Mouse (Mus musculus) kidney, embryonic 14.5 days (tissue): ENCODE measurements around the gene Sept9. TPM values are rescaled to one million over a fixed set of nuclear protein-coding genes. Genes with fewer than 3 reads are reported as not detected.
A peak's percentile ranks its signal among the peaks of the same experiment; 100 is the strongest.

Source experiments
- ATAC-seq: fragments of 200-750 bp; cut with Nextera tagmentation; 2 replicates; pipeline ENCODE4 v1.8.0; 2017; ENCODE audit warnings: moderate number of reproducible peaks, mild to moderate bottlenecking, moderate TSS enrichment, moderate library complexity; ENCODE audit not compliant: low FRiP score, low TSS enrichment
- H3K27ac ChIP-seq: fragments of 300-500 bp; sonication (generic); 2 replicates; pipeline ENCODE4 v1.5.1; 2014; ENCODE audit warnings: low read depth, mild to moderate bottlenecking, low read length, moderate library complexity, mixed read lengths
- H3K27me3 ChIP-seq: fragments of 300-500 bp; sonication (generic); 2 replicates; pipeline ENCODE4 v1.6.1; 2014; ENCODE audit warnings: mild to moderate bottlenecking, low read length; ENCODE audit not compliant: control insufficient read depth, insufficient read depth
- H3K36me3 ChIP-seq: fragments of 300-500 bp; sonication (generic); 2 replicates; pipeline ENCODE4 v1.6.1; 2014; ENCODE audit warnings: low read length, mixed read lengths; ENCODE audit not compliant: control insufficient read depth, insufficient read depth
- H3K4me1 ChIP-seq: fragments of 300-500 bp; sonication (generic); 2 replicates; pipeline ENCODE4 v1.6.1; 2014; ENCODE audit warnings: low read length, mixed read lengths; ENCODE audit not compliant: control insufficient read depth, insufficient read depth
- H3K4me2 ChIP-seq: fragments of 300-500 bp; sonication (generic); replicated peaks from 2 replicates; pipeline ENCODE4 v1.6.1; 2014; ENCODE audit warnings: low read depth, mild to moderate bottlenecking, low read length
- H3K4me3 ChIP-seq: fragments of 300-500 bp; sonication (generic); 2 replicates; pipeline ENCODE4 v1.5.1; 2014; ENCODE audit warnings: mild to moderate bottlenecking, low read length
- H3K9ac ChIP-seq: fragments of 300-500 bp; sonication (generic); 2 replicates; pipeline ENCODE4 v1.6.1; 2014; ENCODE audit warnings: low read depth, mild to moderate bottlenecking, low read length, moderate library complexity
- H3K9me3 ChIP-seq: fragments of 300-500 bp; sonication (generic); 2 replicates; pipeline ENCODE4 v1.6.1; 2016; ENCODE audit warnings: low read length; ENCODE audit not compliant: control insufficient read depth
- WGBS: fragments of 180-500 bp; shearing (Covaris S2); extraction: QIAGEN DNeasy Blood & Tissue Kit; methylation state at CpG from one replicate; pipeline ENCODE4 v1.1.7; 2014; 5-methylcytosine and 5-hydroxymethylcytosine counted together
- polyA plus RNA-seq: library from polyadenylated mRNA; unstranded; fragments of >200 nt; fragmentation: Nextera tagmentation; extraction: Ambion mirVana; gene quantifications from 2 replicates; pipeline ENCODE4 v1.2.1, GENCODE M21; 2014

The Sept9 gene
- polyA plus RNA-seq, 1 experiment from 2014 or later = 104 TPM

- WGBS = 45% methylated on average over 7 of the region's 7 CpGs
- Histone ChIP-seq H3K9ac (no peak overlapping the region), H3K27ac (no peak overlapping the region), H3K4me3 (no peak overlapping the region), H3K27me3 (peaks cover 6% of the 10 kb centered on the region; the same call in 1 of the 2 replicates), H3K36me3 (no peaks in the 10 kb centered on the region), H3K4me2 (no peak overlapping the region), H3K9me3 (peaks cover 4% of the 10 kb centered on the region; the same call in 1 of the 2 replicates), H3K4me1 (peaks cover 15% of the 10 kb centered on the region; the same call in 1 of the 2 replicates)
- ATAC-seq = no peak
Observed at GRCm38 (mm10) chr11:117403781-117404180, 204.3 kb downstream of the Sept9 start.

GRCm38 (mm10) chr11:117406711-117407110 lies 207.2 kb downstream of the Sept9 start:
- 92% methylated on average over 1 of the region's 1 CpGs for WGBS
- peaks cover 16% of the 10 kb centered on the region; the same call in 1 of the 2 replicates for H3K27me3 ChIP-seq
- no peak overlapping the region for H3K9ac ChIP-seq
- H3K4me3 ChIP-seq = no peak overlapping the region
- H3K4me1 ChIP-seq = peaks cover 25% of the 10 kb centered on the region
- H3K9me3 ChIP-seq = peaks cover 4% of the 10 kb centered on the region; the same call in 1 of the 2 replicates
- no peaks in the 10 kb centered on the region for H3K36me3 ChIP-seq
- H3K4me2 ChIP-seq = no peak overlapping the region
- H3K27ac ChIP-seq = no peak overlapping the region
- no peak for ATAC-seq

GRCm38 (mm10) chr11:117407196-117407595 lies 207.7 kb downstream of the Sept9 start:
- no peak overlapping the region for H3K9ac ChIP-seq
- WGBS = 17% methylated on average over 4 of the region's 4 CpGs

GRCm38 (mm10) chr11:117407651-117408441 lies 208.4 kb downstream of the Sept9 start:
- peaks cover 23% of the 10 kb centered on the region for H3K27me3 ChIP-seq
- peaks cover 25% of the 10 kb centered on the region for H3K4me1 ChIP-seq
- no peaks in the 10 kb centered on the region for H3K36me3 ChIP-seq
- WGBS = under 1% methylated on average over 28 of the region's 28 CpGs
- H3K27ac ChIP-seq = no peak overlapping the region
- H3K4me3 ChIP-seq = peak overlapping the region; percentile 16; the same call in 1 of the 2 replicates
- peak overlapping the region; percentile 53 for H3K4me2 ChIP-seq
- peaks cover 5% of the 10 kb centered on the region; the same call in 1 of the 2 replicates for H3K9me3 ChIP-seq
- ATAC-seq = no peak
- H3K9ac ChIP-seq = no peak overlapping the region

More at GRCm38 (mm10) chr11:117407196-117407595, 207.7 kb downstream of the Sept9 start:
- Histone ChIP-seq H3K27ac (no peak overlapping the region), H3K4me1 (peaks cover 25% of the 10 kb centered on the region), H3K4me2 (peak overlapping the region; percentile 53), H3K27me3 (peaks cover 18% of the 10 kb centered on the region), H3K36me3 (no peaks in the 10 kb centered on the region), H3K9me3 (peaks cover 5% of the 10 kb centered on the region; the same call in 1 of the 2 replicates), H3K4me3 (peak overlapping the region; percentile 16; the same call in 1 of the 2 replicates)
- no peak for ATAC-seq

- Histone ChIP-seq H3K27ac (no peak overlapping the region), H3K27me3 (peaks cover 29% of the 10 kb centered on the region), H3K4me3 (peak overlapping the region; percentile 16; the same call in 1 of the 2 replicates), H3K9me3 (peaks cover 5% of the 10 kb centered on the region; the same call in 1 of the 2 replicates), H3K9ac (no peak overlapping the region), H3K4me1 (peaks cover 25% of the 10 kb centered on the region), H3K4me2 (peak overlapping the region; percentile 53), H3K36me3 (no peaks in the 10 kb centered on the region)
- 4% methylated on average over 16 of the region's 16 CpGs for WGBS
- ATAC-seq = peak; percentile 28; the same call in 1 of the 2 replicates
Observed at GRCm38 (mm10) chr11:117408442-117409031, 209.1 kb downstream of the Sept9 start.

- Histone ChIP-seq H3K4me3 (no peak overlapping the region), H3K27ac (no peak overlapping the region), H3K4me1 (peaks cover 25% of the 10 kb centered on the region), H3K27me3 (peaks cover 37% of the 10 kb centered on the region), H3K9ac (no peak overlapping the region), H3K9me3 (peaks cover 5% of the 10 kb centered on the region; the same call in 1 of the 2 replicates), H3K4me2 (no peak overlapping the region), H3K36me3 (no peaks in the 10 kb centered on the region)
- 43% methylated on average over 11 of the region's 11 CpGs for WGBS
- ATAC-seq = no peak
Observed at GRCm38 (mm10) chr11:117409331-117409730, 209.9 kb downstream of the Sept9 start.

- Histone ChIP-seq H3K36me3 (no peaks in the 10 kb centered on the region), H3K27me3 (peaks cover 44% of the 10 kb centered on the region), H3K27ac (no peak overlapping the region), H3K9me3 (peaks cover 5% of the 10 kb centered on the region; the same call in 1 of the 2 replicates), H3K9ac (no peak overlapping the region), H3K4me1 (peaks cover 32% of the 10 kb centered on the region), H3K4me2 (no peak overlapping the region), H3K4me3 (no peak overlapping the region)
- WGBS = 19% methylated on average over 6 of the region's 6 CpGs
- no peak for ATAC-seq
Observed at GRCm38 (mm10) chr11:117410059-117410458, 210.6 kb downstream of the Sept9 start.

- no peak overlapping the region for H3K27ac ChIP-seq
- peaks cover 42% of the 10 kb centered on the region for H3K4me1 ChIP-seq
- H3K27me3 ChIP-seq = peaks cover 55% of the 10 kb centered on the region
- H3K9ac ChIP-seq = no peak overlapping the region
- 86% methylated on average over 4 of the region's 4 CpGs for WGBS
- no peak overlapping the region for H3K4me2 ChIP-seq
- no peaks in the 10 kb centered on the region for H3K36me3 ChIP-seq
- no peak for ATAC-seq
- peaks cover 5% of the 10 kb centered on the region; the same call in 1 of the 2 replicates for H3K9me3 ChIP-seq
- H3K4me3 ChIP-seq = no peak overlapping the region
Observed at GRCm38 (mm10) chr11:117411663-117412062, 212.2 kb downstream of the Sept9 start.
